Mouse (Mus musculus) lung, embryonic 14.5 days (tissue): ENCODE data around the gene Cyp8b1. TPM values are rescaled to one million over a fixed set of nuclear protein-coding genes. Genes with fewer than 3 reads are reported as not detected.

Experiments
- ATAC-seq: fragments of 200-750 bp; cut with Nextera tagmentation; 2 replicates; pipeline ENCODE4 v1.8.0; 2017; ENCODE audit warnings: mild to moderate bottlenecking, moderate TSS enrichment, moderate library complexity; ENCODE audit not compliant: insufficient read depth
- DNase-seq: peaks from one replicate; pipeline ENCODE4 v3.0.0-alpha.2; 2015
- H3K27ac ChIP-seq: fragments of 300-500 bp; sonication (generic); 2 replicates; pipeline ENCODE4 v1.5.1; 2014; ENCODE audit warnings: low read depth, mild to moderate bottlenecking, moderate library complexity
- H3K27me3 ChIP-seq: fragments of 300-500 bp; sonication (generic); 2 replicates; pipeline ENCODE4 v1.6.1; 2014; ENCODE audit warnings: low read length, control low read depth; ENCODE audit not compliant: insufficient read depth
- H3K36me3 ChIP-seq: fragments of 300-500 bp; sonication (generic); 2 replicates; pipeline ENCODE4 v1.6.1; 2014; ENCODE audit warnings: control low read depth; ENCODE audit not compliant: insufficient read depth
- H3K4me1 ChIP-seq: fragments of 300-500 bp; sonication (generic); 2 replicates; pipeline ENCODE4 v1.6.1; 2014; ENCODE audit warnings: antibody characterized with exemption, control low read depth; ENCODE audit not compliant: insufficient read depth
- H3K4me2 ChIP-seq: fragments of 300-500 bp; sonication (generic); 2 replicates; pipeline ENCODE4 v1.6.1; 2014; ENCODE audit warnings: mild to moderate bottlenecking
- H3K4me3 ChIP-seq: fragments of 300-500 bp; sonication (generic); 2 replicates; pipeline ENCODE4 v1.5.1; 2014; ENCODE audit warnings: low read depth, low read length
- H3K9ac ChIP-seq: fragments of 300-500 bp; sonication (generic); 2 replicates; pipeline ENCODE4 v1.6.1; 2014
- H3K9me3 ChIP-seq: fragments of 300-500 bp; sonication (generic); 2 replicates; pipeline ENCODE4 v1.6.1; 2016; ENCODE audit warnings: low read depth, low read length, control low read depth
- CTCF ChIP-seq: IDR thresholded peaks from 2 replicates; pipeline ENCODE4 v1.5.1; 2016; ENCODE audit warnings: antibody characterized with exemption, low read depth
- WGBS: fragments of 180-500 bp; shearing (Covaris S2); extraction: QIAGEN DNeasy Blood & Tissue Kit; methylation state at CpG from one replicate; pipeline ENCODE4 v1.1.7; 2014; 5-methylcytosine and 5-hydroxymethylcytosine counted together
- polyA plus RNA-seq: library from polyadenylated mRNA; unstranded; fragments of >200 nt; fragmentation: Nextera tagmentation; extraction: Ambion mirVana; gene quantifications from 2 replicates; pipeline ENCODE4 v1.2.1, GENCODE M21; 2014

Cyp8b1 gene
- polyA plus RNA-seq, 1 experiment from 2014 or later, result not detected

GRCm38 (mm10) chr9:121919027-121919501 lies 3.0 kb upstream of the Cyp8b1 start:
- Histone ChIP-seq H3K4me3 (no peak overlapping the region), H3K27me3 (no peaks in the 10 kb centered on the region), H3K36me3 (no peaks in the 10 kb centered on the region), H3K9me3 (no peaks in the 10 kb centered on the region), H3K4me1 (no peaks in the 10 kb centered on the region), H3K9ac (no peak overlapping the region), H3K4me2 (no peak overlapping the region), H3K27ac (no peak overlapping the region)
- no peak for TF ChIP-seq CTCF
- no peak for ATAC-seq
- WGBS, result 71% methylated on average over 10 of the region's 10 CpGs
- DNase-seq, result no peak

- Histone ChIP-seq H3K4me3 (no peak overlapping the region), H3K9me3 (no peaks in the 10 kb centered on the region), H3K9ac (no peak overlapping the region), H3K4me1 (no peaks in the 10 kb centered on the region), H3K4me2 (no peak overlapping the region), H3K27ac (no peak overlapping the region), H3K27me3 (no peaks in the 10 kb centered on the region), H3K36me3 (no peaks in the 10 kb centered on the region)
- TF ChIP-seq CTCF, result no peak
- WGBS, result 86% methylated on average over 10 of the region's 10 CpGs
- DNase-seq (no peak), ATAC-seq (no peak)
These were observed 1.0 kb downstream of the Cyp8b1 start for GRCm38 (mm10) chr9:121915056-121915455.

- ATAC-seq, result no peak
These were observed 1.8 kb downstream of the Cyp8b1 start for GRCm38 (mm10) chr9:121914226-121914757.

GRCm38 (mm10) chr9:121912786-121913185 lies 3.3 kb downstream of the Cyp8b1 start:
- Histone ChIP-seq H3K4me2 (no peak overlapping the region), H3K4me1 (no peaks in the 10 kb centered on the region), H3K27ac (no peak overlapping the region), H3K4me3 (no peak overlapping the region), H3K9ac (no peak overlapping the region), H3K9me3 (no peaks in the 10 kb centered on the region), H3K27me3 (no peaks in the 10 kb centered on the region), H3K36me3 (no peaks in the 10 kb centered on the region)
- DNase-seq (no peak), ATAC-seq (no peak)
- WGBS, result 84% methylated on average over 4 of the region's 4 CpGs
- no peak for TF ChIP-seq CTCF

More at GRCm38 (mm10) chr9:121914226-121914757, 1.8 kb downstream of the Cyp8b1 start:
- no peaks in the 10 kb centered on the region for H3K36me3 ChIP-seq
- H3K4me3 ChIP-seq, result no peak overlapping the region
- WGBS, result 74% methylated on average over 8 of the region's 8 CpGs
- no peak for DNase-seq
- H3K27me3 ChIP-seq, result no peaks in the 10 kb centered on the region
- no peak overlapping the region for H3K4me2 ChIP-seq
- H3K9ac ChIP-seq, result no peak overlapping the region
- no peak for TF ChIP-seq CTCF
- no peaks in the 10 kb centered on the region for H3K9me3 ChIP-seq
- no peaks in the 10 kb centered on the region for H3K4me1 ChIP-seq
- no peak overlapping the region for H3K27ac ChIP-seq

- Histone ChIP-seq H3K4me2 (no peak overlapping the region), H3K9ac (no peak overlapping the region), H3K27ac (no peak overlapping the region), H3K4me3 (no peak overlapping the region), H3K36me3 (no peaks in the 10 kb centered on the region), H3K9me3 (no peaks in the 10 kb centered on the region), H3K4me1 (no peaks in the 10 kb centered on the region), H3K27me3 (no peaks in the 10 kb centered on the region)
- 86% methylated on average over 7 of the region's 7 CpGs for WGBS
- DNase-seq (no peak), ATAC-seq (no peak)
- TF ChIP-seq CTCF, result no peak
These were observed 4.9 kb downstream of the Cyp8b1 start for GRCm38 (mm10) chr9:121911196-121911595.

GRCm38 (mm10) chr9:121909635-121910034 lies 6.5 kb downstream of the Cyp8b1 start:
- H3K27me3 ChIP-seq, result no peaks in the 10 kb centered on the region
- ATAC-seq (no peak), DNase-seq (no peak)
- WGBS, result 71% methylated on average over 6 of the region's 6 CpGs
- TF ChIP-seq CTCF, result no peak
- no peaks in the 10 kb centered on the region for H3K4me1 ChIP-seq
- no peaks in the 10 kb centered on the region for H3K9me3 ChIP-seq
- H3K4me3 ChIP-seq, result no peak overlapping the region
- no peaks in the 10 kb centered on the region for H3K36me3 ChIP-seq
- H3K27ac ChIP-seq, result no peak overlapping the region
- H3K4me2 ChIP-seq, result no peak overlapping the region
- H3K9ac ChIP-seq, result no peak overlapping the region

GRCm38 (mm10) chr9:121908321-121908720 lies 7.8 kb downstream of the Cyp8b1 start:
- TF ChIP-seq CTCF, result no peak
- no peak overlapping the region for H3K9ac ChIP-seq
- DNase-seq (no peak), ATAC-seq (no peak)
- 93% methylated on average over 17 of the region's 17 CpGs for WGBS
- H3K9me3 ChIP-seq, result no peaks in the 10 kb centered on the region
- H3K36me3 ChIP-seq, result no peaks in the 10 kb centered on the region
- H3K4me2 ChIP-seq, result no peak overlapping the region
- H3K27me3 ChIP-seq, result no peaks in the 10 kb centered on the region
- no peak overlapping the region for H3K27ac ChIP-seq
- no peaks in the 10 kb centered on the region for H3K4me1 ChIP-seq
- H3K4me3 ChIP-seq, result no peak overlapping the region
